Mouse (Mus musculus): ENCODE results near the gene Rbm19.

GRCm38 (mm10) chr5:120080027-120080426 lies 36.2 kb upstream of the Rbm19 start:
- TF ChIP-seq CTCF (IDR thresholded peaks at IDR 0.05; ENCODE audit: low read depth) (no peak), EP300 (IDR thresholded peaks at IDR 0.05; ENCODE audit: low read depth) (no peak)

All from heart, postnatal 0 days (tissue).